Mouse (Mus musculus) heart, postnatal 25 days (tissue): ENCODE measurements around the gene Cym. TPM values are rescaled to one million over a fixed set of nuclear protein-coding genes. Genes with fewer than 3 reads are reported as not detected.
A peak's percentile ranks its signal among the peaks of the same experiment; 100 is the strongest.

Experiments used
- DNase-seq: peaks from one replicate; pipeline ENCODE4 v3.0.0; 2022; ENCODE audit warnings: low spot score
- intact Hi-C: fragments of 180-260 bp; cut with DNase I; formaldehyde crosslinking; loops from one replicate; pipeline ENCODE4 v1.15.1; 2025
- total RNA-seq, 2 experiments: library from RNA; stranded (reverse); gene quantifications; 2 replicates each; pipeline ENCODE4 v1.2.3; 2021

Gene Cym
- total RNA-seq, 2 experiments from 2014 or later: 0.22 TPM; not detected in 1

DNA sequence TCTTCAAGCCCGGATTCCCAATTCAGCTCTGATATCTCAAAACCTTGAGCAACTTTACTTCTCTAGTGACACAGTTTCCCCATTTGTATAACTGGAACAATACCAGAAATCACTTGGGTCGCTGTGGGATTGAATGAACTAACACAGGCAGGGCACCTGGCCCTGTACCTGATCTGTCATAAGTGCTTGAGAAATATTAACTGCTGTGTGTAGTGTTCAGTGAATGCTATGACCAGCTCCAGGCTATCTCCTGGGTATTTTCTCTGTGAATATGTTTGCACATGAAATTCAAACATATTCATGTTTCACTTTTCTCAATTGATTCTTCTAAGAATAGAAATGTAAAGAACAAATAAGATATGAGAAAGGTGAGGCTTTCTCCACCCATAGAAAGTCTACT, 40.7 kb downstream of the Cym start:
- intact Hi-C loops: no loop called here
- no peak for DNase-seq

DNA sequence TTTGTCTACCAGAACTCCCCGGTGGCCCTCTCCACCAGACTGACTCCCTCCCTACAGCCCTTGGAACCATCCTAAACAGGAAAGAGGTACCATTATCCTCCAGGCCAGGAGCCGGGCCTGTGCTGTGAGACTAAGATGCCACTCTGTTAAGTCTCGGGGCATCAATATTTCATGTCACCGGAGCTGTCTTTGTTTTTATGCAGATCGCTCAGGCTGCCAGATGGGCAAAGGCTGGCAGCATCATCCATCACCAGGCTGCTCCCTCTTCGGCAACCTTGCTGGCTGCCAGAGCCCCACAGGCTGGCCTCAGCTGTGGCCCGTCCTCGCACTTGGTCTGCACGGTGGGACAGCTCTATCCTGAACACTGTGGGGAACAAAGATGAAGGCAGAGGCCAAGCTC, 45.0 kb downstream of the Cym start:
- intact Hi-C loops: no loop called here
- DNase-seq: no peak

GRCm38 (mm10) chr3:107175486-107175885, 46.0 kb downstream of the Cym start:
- intact Hi-C loops: no loop called here
- DNase-seq: peak; percentile 16

DNA sequence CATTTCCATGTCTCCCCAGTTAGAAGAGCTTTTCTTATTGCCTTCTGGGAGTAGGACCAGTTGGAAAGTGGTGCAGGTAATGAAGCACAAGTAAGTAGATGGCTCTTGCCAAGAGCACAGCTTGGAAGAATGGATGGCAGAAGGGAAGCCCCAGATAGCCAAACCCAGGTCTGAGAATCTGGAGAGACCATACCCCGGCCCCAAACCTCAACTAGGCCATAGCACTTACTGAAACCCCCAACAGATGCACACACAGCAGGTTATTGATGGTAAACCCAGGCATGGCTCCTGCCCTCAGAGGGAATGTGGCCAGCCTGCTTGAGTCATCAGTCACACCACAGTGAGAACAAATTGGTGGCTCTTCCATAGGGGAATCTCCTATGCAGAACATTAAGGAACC, 49.0 kb downstream of the Cym start:
- intact Hi-C loops: no loop called here
- DNase-seq: no peak

GRCm38 (mm10) chr3:107171964-107172363, 49.6 kb downstream of the Cym start:
- DNase-seq: no peak
- intact Hi-C loops: no loop called here

GRCm38 (mm10) chr3:107169552-107169951, 52.0 kb downstream of the Cym start:
- intact Hi-C loops: no loop called here
- no peak for DNase-seq

GRCm38 (mm10) chr3:107162741-107163140, 58.8 kb downstream of the Cym start:
- intact Hi-C loops: no loop called here
- DNase-seq: no peak

Other genes with a start within 250 kb of the Cym start
- gene Kcna3, start 185.6 kb downstream of the Cym start, total RNA-seq: under 1 TPM; 0.36 to 0.47 TPM
- gene Kcna2, start 120.6 kb downstream of the Cym start, total RNA-seq: 1 to 10 TPM; 1.4 to 2.0 TPM
- gene Kcna10, start 38.7 kb downstream of the Cym start, total RNA-seq: not detected
- gene A630076J17Rik, start 8.9 kb upstream of the Cym start, total RNA-seq: not detected
- not detected for gene Prok1, start 18.0 kb upstream of the Cym start, total RNA-seq
- gene Lamtor5, start 57.1 kb upstream of the Cym start, total RNA-seq: 10 to 100 TPM; 65.2 to 66.1 TPM
- under 1 TPM; 0.26 to 0.36 TPM for gene Slc16a4, start 69.5 kb upstream of the Cym start, total RNA-seq
- gene Rbm15, start 111.9 kb upstream of the Cym start, total RNA-seq: 10 to 100 TPM; 20.5 to 23.7 TPM
- under 1 TPM; 0.06 to 0.16 TPM for gene Kcnc4, start 237.8 kb upstream of the Cym start, total RNA-seq